Mouse (Mus musculus) heart, adult 2 months (tissue): ENCODE measurements around the gene Sdk2.

Experiments used
- CTCF ChIP-seq: fragments of 200-600 bp; IDR thresholded peaks from 2 replicates; pipeline ENCODE4 v1.8.1; 2022; ENCODE audit warnings: antibody characterized with exemption, mild to moderate bottlenecking, moderate library complexity
- EP300 ChIP-seq: fragments of 200-500 bp; IDR thresholded peaks from 2 replicates; pipeline ENCODE4 v1.6.1; 2011; ENCODE audit warnings: low read depth, low read length, control low read depth; ENCODE audit not compliant: insufficient read depth
- POLR2A ChIP-seq: fragments of 200-500 bp; IDR thresholded peaks from 2 replicates; pipeline ENCODE4 v1.6.1; 2011; ENCODE audit warnings: mild to moderate bottlenecking, low read depth, low read length, control low read depth; ENCODE audit not compliant: insufficient read depth

- no peak for TF ChIP-seq EP300
- TF ChIP-seq CTCF = no peak
- TF ChIP-seq POLR2A = no peak
These were observed 95.0 kb downstream of the Sdk2 start for GRCm38 (mm10) chr11:113971609-113972516.
